Mouse (Mus musculus) heart, embryonic 10.5 days (tissue): ENCODE measurements around the gene Atxn1. TPM values are rescaled to one million over a fixed set of nuclear protein-coding genes. Genes with fewer than 3 reads are reported as not detected.

Experiments used
- DNase-seq: peaks from one replicate; pipeline ENCODE4 v3.0.0-alpha.2; 2017; ENCODE audit warnings: low spot score
- H3K27ac ChIP-seq: fragments of 300-500 bp; sonication (generic); 2 replicates; pipeline ENCODE4 v1.5.1; 2016; ENCODE audit warnings: mild to moderate bottlenecking
- H3K27me3 ChIP-seq: fragments of 300-500 bp; sonication (generic); 2 replicates; pipeline ENCODE4 v1.6.1; 2016; ENCODE audit warnings: mild to moderate bottlenecking; ENCODE audit not compliant: poor library complexity, insufficient read depth, severe bottlenecking
- H3K36me3 ChIP-seq: fragments of 300-500 bp; sonication (generic); 2 replicates; pipeline ENCODE4 v1.6.1; 2016; ENCODE audit warnings: mild to moderate bottlenecking, moderate library complexity
- H3K4me1 ChIP-seq: fragments of 300-500 bp; sonication (generic); 2 replicates; pipeline ENCODE4 v1.6.1; 2016; ENCODE audit warnings: mild to moderate bottlenecking
- H3K4me3 ChIP-seq: fragments of 300-500 bp; sonication (generic); 2 replicates; pipeline ENCODE4 v1.5.1; 2016; ENCODE audit warnings: mild to moderate bottlenecking, moderate library complexity
- H3K9me3 ChIP-seq: fragments of 300-500 bp; sonication (generic); 2 replicates; pipeline ENCODE4 v1.6.1; 2016; ENCODE audit warnings: mild to moderate bottlenecking, moderate library complexity
- WGBS: fragments of 180-500 bp; shearing (Covaris S2); methylation state at CpG from one replicate; pipeline ENCODE4 v1.1.7; 2016; 5-methylcytosine and 5-hydroxymethylcytosine counted together
- polyA plus RNA-seq: library from polyadenylated mRNA; unstranded; fragments of >200 nt; fragmentation: Nextera tagmentation; extraction: Ambion mirVana; gene quantifications from 2 replicates; pipeline ENCODE4 v1.2.1, GENCODE M21; 2016

The Atxn1 gene
- polyA plus RNA-seq, 1 experiment from 2014 or later: 3.9 TPM

GRCm38 (mm10) chr13:45692440-45692839, 272.4 kb downstream of the Atxn1 start:
- Histone ChIP-seq H3K4me1 (peaks cover 37% of the 10 kb centered on the region), H3K4me3 (no peak overlapping the region), H3K36me3 (no peaks in the 10 kb centered on the region), H3K9me3 (no peaks in the 10 kb centered on the region), H3K27me3 (no peaks in the 10 kb centered on the region), H3K27ac (peak overlapping the region; percentile 72; the same call in 1 of the 2 replicates)
- 31% methylated on average over 9 of the region's 9 CpGs for WGBS
- no peak for DNase-seq

- Histone ChIP-seq H3K4me3 (no peak overlapping the region), H3K27me3 (no peaks in the 10 kb centered on the region), H3K4me1 (peaks cover 49% of the 10 kb centered on the region), H3K27ac (no peak overlapping the region), H3K9me3 (no peaks in the 10 kb centered on the region), H3K36me3 (no peaks in the 10 kb centered on the region)
- no peak for DNase-seq
- 74% methylated on average over 1 of the region's 1 CpGs for WGBS
Measured at GRCm38 (mm10) chr13:45690426-45690825, 274.4 kb downstream of the Atxn1 start.

DNA sequence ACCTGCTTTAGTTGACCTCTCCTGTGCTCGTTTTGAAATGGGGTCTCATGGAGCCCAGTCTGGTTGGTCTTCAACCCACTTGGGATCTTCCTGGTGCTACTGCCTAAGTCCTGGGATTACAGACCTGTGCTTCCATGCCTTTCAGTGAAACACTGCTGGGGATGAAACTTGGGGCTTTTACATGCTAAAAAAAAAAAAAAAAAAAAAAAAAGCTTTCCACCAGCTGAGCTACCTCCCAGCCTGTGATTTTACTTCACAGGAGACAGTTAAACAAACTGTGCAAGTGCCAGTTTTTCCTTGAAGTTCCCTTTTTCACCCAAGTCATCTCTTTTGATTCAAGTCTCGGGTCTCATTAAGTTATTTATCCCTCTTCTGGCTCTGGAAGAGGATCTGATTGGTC, 275.9 kb downstream of the Atxn1 start:
- Histone ChIP-seq H3K4me1 (peaks cover 50% of the 10 kb centered on the region), H3K27ac (no peak overlapping the region), H3K4me3 (no peak overlapping the region), H3K27me3 (no peaks in the 10 kb centered on the region), H3K9me3 (no peaks in the 10 kb centered on the region), H3K36me3 (no peaks in the 10 kb centered on the region)
- WGBS: 69% methylated on average over 2 of the region's 2 CpGs
- DNase-seq: no peak

GRCm38 (mm10) chr13:45687581-45687980, 277.2 kb downstream of the Atxn1 start:
- Histone ChIP-seq H3K9me3 (no peaks in the 10 kb centered on the region), H3K27me3 (no peaks in the 10 kb centered on the region), H3K4me1 (peaks cover 37% of the 10 kb centered on the region), H3K4me3 (no peak overlapping the region), H3K27ac (0 out of 2 replicates have a peak overlapping the region, but pooled peaks have one; percentile 22), H3K36me3 (no peaks in the 10 kb centered on the region)
- DNase-seq: no peak
- 86% methylated on average over 8 of the region's 8 CpGs for WGBS

DNA sequence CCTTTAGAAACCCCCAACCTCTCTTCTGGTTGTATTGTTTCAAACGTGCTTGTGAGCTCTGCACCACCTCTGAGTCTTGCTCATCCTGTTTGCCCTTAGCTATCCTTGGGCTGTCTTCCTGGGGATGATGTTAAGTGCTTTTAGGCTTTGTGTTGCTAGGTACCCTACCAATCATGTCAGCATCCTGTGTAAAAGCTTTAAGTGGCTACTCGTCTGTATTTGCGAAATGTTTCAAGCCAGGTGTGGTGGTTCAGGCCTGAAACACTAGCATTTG, 278.6 kb downstream of the Atxn1 start:
- Histone ChIP-seq H3K27me3 (no peaks in the 10 kb centered on the region), H3K36me3 (no peaks in the 10 kb centered on the region), H3K4me3 (no peak overlapping the region), H3K4me1 (peaks cover 32% of the 10 kb centered on the region), H3K9me3 (no peaks in the 10 kb centered on the region), H3K27ac (peak overlapping the region; percentile 49; the same call in 1 of the 2 replicates)
- 43% methylated on average over 3 of the region's 3 CpGs for WGBS
- DNase-seq: no peak

GRCm38 (mm10) chr13:45685575-45686308, 279.1 kb downstream of the Atxn1 start:
- 67% methylated on average over 7 of the region's 7 CpGs for WGBS
- Histone ChIP-seq H3K27ac (peak overlapping the region; percentile 82), H3K36me3 (no peaks in the 10 kb centered on the region), H3K27me3 (no peaks in the 10 kb centered on the region), H3K9me3 (no peaks in the 10 kb centered on the region), H3K4me3 (no peak overlapping the region), H3K4me1 (peaks cover 32% of the 10 kb centered on the region)
- DNase-seq: no peak

- peaks cover 28% of the 10 kb centered on the region for H3K4me1 ChIP-seq
- no peak overlapping the region for H3K4me3 ChIP-seq
- WGBS: 46% methylated on average over 4 of the region's 4 CpGs
- H3K27ac ChIP-seq: peak overlapping the region; percentile 82
- H3K9me3 ChIP-seq: no peaks in the 10 kb centered on the region
- no peak for DNase-seq
- H3K36me3 ChIP-seq: no peaks in the 10 kb centered on the region
- H3K27me3 ChIP-seq: no peaks in the 10 kb centered on the region
Measured at GRCm38 (mm10) chr13:45684891-45685311, 279.9 kb downstream of the Atxn1 start.

GRCm38 (mm10) chr13:45683991-45684390, 280.8 kb downstream of the Atxn1 start:
- no peaks in the 10 kb centered on the region for H3K36me3 ChIP-seq
- no peak for DNase-seq
- H3K4me1 ChIP-seq: peaks cover 28% of the 10 kb centered on the region
- no peak overlapping the region for H3K4me3 ChIP-seq
- WGBS: 83% methylated on average over 3 of the region's 3 CpGs
- H3K9me3 ChIP-seq: no peaks in the 10 kb centered on the region
- H3K27me3 ChIP-seq: no peaks in the 10 kb centered on the region
- peak overlapping the region; percentile 82; the same call in 1 of the 2 replicates for H3K27ac ChIP-seq

- H3K36me3 ChIP-seq: no peaks in the 10 kb centered on the region
- no peak overlapping the region for H3K27ac ChIP-seq
- no peak overlapping the region for H3K4me3 ChIP-seq
- WGBS: 69% methylated on average over 5 of the region's 5 CpGs
- DNase-seq: no peak
- peaks cover 33% of the 10 kb centered on the region for H3K4me1 ChIP-seq
- H3K9me3 ChIP-seq: no peaks in the 10 kb centered on the region
- H3K27me3 ChIP-seq: no peaks in the 10 kb centered on the region
Measured at GRCm38 (mm10) chr13:45681196-45681595, 283.6 kb downstream of the Atxn1 start.

GRCm38 (mm10) chr13:45680651-45681050, 284.2 kb downstream of the Atxn1 start:
- no peaks in the 10 kb centered on the region for H3K36me3 ChIP-seq
- no peak overlapping the region for H3K4me3 ChIP-seq
- no peaks in the 10 kb centered on the region for H3K27me3 ChIP-seq
- no peaks in the 10 kb centered on the region for H3K9me3 ChIP-seq
- H3K4me1 ChIP-seq: peaks cover 33% of the 10 kb centered on the region
- 62% methylated on average over 5 of the region's 5 CpGs for WGBS
- H3K27ac ChIP-seq: no peak overlapping the region
- DNase-seq: no peak

- no peak overlapping the region for H3K27ac ChIP-seq
Measured at GRCm38 (mm10) chr13:45679096-45679495, 285.7 kb downstream of the Atxn1 start.

DNA sequence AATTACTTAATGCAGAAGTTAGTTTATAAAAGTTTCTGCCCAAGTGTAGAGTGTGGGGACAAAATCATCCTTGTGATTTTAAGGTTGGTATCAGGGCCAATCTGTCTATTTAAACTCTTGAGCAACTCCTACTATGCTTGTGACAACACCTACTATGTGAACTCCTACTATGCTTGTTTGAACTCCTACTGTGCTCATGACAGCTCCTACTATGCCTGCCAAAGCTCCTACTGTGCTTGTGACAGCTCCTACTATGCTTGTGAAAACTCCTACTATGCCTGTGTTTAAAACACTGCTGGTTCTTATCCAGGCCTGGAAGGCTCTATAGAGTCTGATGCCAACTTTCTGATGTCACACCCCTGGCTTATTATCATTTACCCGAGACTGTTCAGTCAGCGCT, 292.2 kb downstream of the Atxn1 start:
- WGBS: 50% methylated on average over 2 of the region's 2 CpGs
- DNase-seq: no peak
- Histone ChIP-seq H3K9me3 (no peaks in the 10 kb centered on the region), H3K27ac (no peak overlapping the region), H3K36me3 (no peaks in the 10 kb centered on the region), H3K27me3 (no peaks in the 10 kb centered on the region), H3K4me3 (no peak overlapping the region), H3K4me1 (peaks cover 17% of the 10 kb centered on the region)

More at GRCm38 (mm10) chr13:45679096-45679495, 285.7 kb downstream of the Atxn1 start:
- H3K27me3 ChIP-seq: no peaks in the 10 kb centered on the region
- DNase-seq: no peak
- 76% methylated on average over 1 of the region's 1 CpGs for WGBS
- H3K9me3 ChIP-seq: no peaks in the 10 kb centered on the region
- H3K36me3 ChIP-seq: no peaks in the 10 kb centered on the region
- no peak overlapping the region for H3K4me3 ChIP-seq
- H3K4me1 ChIP-seq: peaks cover 18% of the 10 kb centered on the region

GRCm38 (mm10) chr13:45669969-45670368, 294.8 kb downstream of the Atxn1 start:
- Histone ChIP-seq H3K27ac (no peak overlapping the region), H3K27me3 (no peaks in the 10 kb centered on the region), H3K4me1 (no peaks in the 10 kb centered on the region), H3K4me3 (no peak overlapping the region), H3K9me3 (no peaks in the 10 kb centered on the region), H3K36me3 (no peaks in the 10 kb centered on the region)
- no peak for DNase-seq
- 76% methylated on average over 11 of the region's 11 CpGs for WGBS

GRCm38 (mm10) chr13:45662852-45663251, 302.0 kb downstream of the Atxn1 start:
- no peak overlapping the region for H3K27ac ChIP-seq
- no peaks in the 10 kb centered on the region for H3K27me3 ChIP-seq
- peaks cover 4% of the 10 kb centered on the region; the same call in 1 of the 2 replicates for H3K4me1 ChIP-seq
- no peaks in the 10 kb centered on the region for H3K36me3 ChIP-seq
- no peak overlapping the region for H3K4me3 ChIP-seq
- WGBS: 89% methylated on average over 10 of the region's 10 CpGs
- no peaks in the 10 kb centered on the region for H3K9me3 ChIP-seq
- no peak for DNase-seq
